Mouse (Mus musculus) cerebellum, adult 2 months (tissue): ENCODE measurements around the gene Mt3.

ENCODE experiments used
- CTCF ChIP-seq: fragments of 200-500 bp; IDR thresholded peaks from 2 replicates; pipeline ENCODE4 v1.5.1; 2011; ENCODE audit warnings: low read depth, mild to moderate bottlenecking, control low read depth, low read length, moderate library complexity, borderline replicate concordance; ENCODE audit not compliant: insufficient read depth
- POLR2A ChIP-seq: fragments of 200-500 bp; IDR thresholded peaks from 2 replicates; pipeline ENCODE4 v1.6.1; 2011; ENCODE audit warnings: low read length, control low read depth, borderline replicate concordance; ENCODE audit not compliant: insufficient read depth

- no peak for TF ChIP-seq CTCF
- no peak for TF ChIP-seq POLR2A
Observed at GRCm38 (mm10) chr8:94154537-94154936, 2.1 kb downstream of the Mt3 start.
